Mouse (Mus musculus) ES-E14 (cell line): ENCODE measurements around the gene Itgb5. TPM values are rescaled to one million over a fixed set of nuclear protein-coding genes. Genes with fewer than 3 reads are reported as not detected.

ENCODE experiments used
- DNase-seq: peaks from one replicate; pipeline ENCODE4 v3.0.0-alpha.2; 2013; ENCODE audit warnings: low read depth, low spot score
- H3K27ac ChIP-seq: 2 replicates; pipeline ENCODE4 v1.5.1; 2012; ENCODE audit warnings: low read depth, mild to moderate bottlenecking, low read length, moderate library complexity, mixed read lengths; ENCODE audit not compliant: poor library complexity, insufficient read depth, severe bottlenecking
- H3K36me3 ChIP-seq: 2 replicates; pipeline ENCODE4 v1.6.1; 2012; ENCODE audit warnings: mild to moderate bottlenecking, low read length, moderate library complexity, mixed read lengths; ENCODE audit not compliant: control insufficient read depth, poor library complexity, insufficient read depth, severe bottlenecking
- H3K4me1 ChIP-seq, 2 experiments: fragments of 150-350 bp in 1 of 2; sonication (generic) in 1 of 2; 2 replicates each; pipeline ENCODE4 v1.6.1; 2012; ENCODE audit warnings: low read length in 2 of 2, mild to moderate bottlenecking in 1 of 2, mixed read lengths in 1 of 2; ENCODE audit not compliant: control insufficient read depth in 2 of 2, insufficient read depth in 2 of 2, poor library complexity in 1 of 2
- H3K4me3 ChIP-seq, 2 experiments: fragments of 150-350 bp in 1 of 2; sonication (generic) in 1 of 2; 2 replicates each; pipeline ENCODE4 v1.5.1; 2012; ENCODE audit warnings: low read length in 2 of 2, low read depth in 1 of 2, mild to moderate bottlenecking in 1 of 2, mixed read lengths in 1 of 2; ENCODE audit not compliant: insufficient read depth in 1 of 2, poor library complexity in 1 of 2, severe bottlenecking in 1 of 2
- H3K9ac ChIP-seq: 2 replicates; pipeline ENCODE4 v1.6.1; 2012; ENCODE audit warnings: low read depth, mild to moderate bottlenecking, low read length, mixed read lengths; ENCODE audit not compliant: poor library complexity, insufficient read depth, severe bottlenecking
- H3K9me3 ChIP-seq: fragments of 150-350 bp; sonication (generic); 2 replicates; pipeline ENCODE4 v1.6.1; 2012; ENCODE audit warnings: low read depth, mild to moderate bottlenecking, low read length; ENCODE audit not compliant: control insufficient read depth, insufficient read depth
- CHD2 ChIP-seq: IDR thresholded peaks from 2 replicates; pipeline ENCODE4 v1.6.1; 2014; ENCODE audit warnings: mild to moderate bottlenecking, low read depth, low read length, inconsistent platforms
- HCFC1 ChIP-seq: IDR thresholded peaks from 2 replicates; pipeline ENCODE4 v1.6.1; 2012; ENCODE audit warnings: low read length, inconsistent platforms, borderline replicate concordance; ENCODE audit not compliant: insufficient read depth
- MAFK ChIP-seq: IDR thresholded peaks from 2 replicates; pipeline ENCODE4 v1.6.1; 2014; ENCODE audit warnings: mild to moderate bottlenecking, low read depth, low read length, inconsistent platforms; ENCODE audit not compliant: insufficient read depth
- ZC3H11A ChIP-seq: IDR thresholded peaks from 2 replicates; pipeline ENCODE4 v1.6.1; 2012; ENCODE audit warnings: low read depth, mild to moderate bottlenecking, inconsistent platforms, low read length, borderline replicate concordance
- ZNF384 ChIP-seq: IDR thresholded peaks from 2 replicates; pipeline ENCODE4 v1.6.1; 2012; ENCODE audit warnings: low read depth, low read length, inconsistent platforms
- in situ Hi-C, 2 experiments: fragments of 600-800 bp; cut with MboI; formaldehyde crosslinking; loops; one replicate each; pipeline ENCODE4 v1.15.1; 2025; ENCODE audit warnings: low sequenced_read_pairs in 2 of 2, inconsistent platforms in 1 of 2; ENCODE audit not compliant: unreplicated experiment in 2 of 2
- total RNA-seq: library from RNA; depleted of rRNA; stranded (reverse); fragments of 300-350 nt; gene quantifications from 2 replicates; pipeline ENCODE4 v1.2.3, GENCODE M21; 2012

Gene Itgb5
- total RNA-seq, 1 experiment: 60.6 TPM

DNA sequence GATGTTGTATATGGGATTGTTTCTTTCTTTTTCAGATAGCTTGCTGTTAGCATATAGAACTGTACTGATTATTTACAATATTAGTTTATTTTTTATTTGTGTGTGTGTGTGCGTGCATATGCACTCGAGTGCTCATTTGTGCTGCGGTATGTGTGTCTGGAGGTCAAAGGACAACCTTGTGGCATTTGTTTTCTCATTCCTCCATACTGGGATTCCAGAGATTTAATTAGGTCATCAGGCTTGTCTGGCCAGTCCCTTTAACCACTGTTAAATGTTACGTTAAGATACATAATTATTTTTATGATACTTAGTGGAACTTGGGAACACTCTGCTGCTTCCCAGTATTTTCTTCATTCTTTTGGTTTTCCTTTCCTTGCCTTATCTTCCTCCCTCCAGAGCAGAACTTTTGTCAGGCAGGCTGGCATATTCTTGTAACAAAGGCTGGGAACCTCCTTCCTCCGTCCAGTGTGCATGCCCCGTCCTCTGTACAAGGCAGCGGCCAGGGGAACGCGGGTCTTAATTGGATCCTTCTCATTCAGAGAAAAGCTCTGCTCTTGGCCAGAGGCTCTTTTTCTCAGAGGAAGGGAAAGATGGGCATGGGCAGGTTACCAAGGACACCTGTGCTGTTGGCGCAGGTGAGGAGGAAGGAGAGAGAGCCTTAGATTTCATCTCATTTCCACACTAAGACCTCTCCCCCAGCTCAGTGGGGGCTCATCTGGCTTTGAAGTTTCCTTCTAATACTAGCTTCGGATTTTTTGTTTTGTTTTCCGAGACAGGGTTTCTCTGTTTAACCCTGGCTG is 12.8 kb downstream of the Itgb5 start:
- Histone ChIP-seq H3K9me3 (peaks cover 16% of the 10 kb centered on the region), H3K27ac (no peak overlapping the region), H3K36me3 (peaks cover 6% of the 10 kb centered on the region), H3K9ac (no peak overlapping the region), H3K4me1 (peaks cover 0 to 7% of the 10 kb centered on the region in 2 experiments; a peak in 2 of 4 replicates), H3K4me3 (no peak overlapping the region)
- no peak for TF ChIP-seq HCFC1
- TF ChIP-seq ZC3H11A: no peak
- no peak for TF ChIP-seq CHD2
- no peak for TF ChIP-seq ZNF384
- TF ChIP-seq MAFK: no peak
- in situ Hi-C loops: no loop called here
- no peak for DNase-seq

DNA sequence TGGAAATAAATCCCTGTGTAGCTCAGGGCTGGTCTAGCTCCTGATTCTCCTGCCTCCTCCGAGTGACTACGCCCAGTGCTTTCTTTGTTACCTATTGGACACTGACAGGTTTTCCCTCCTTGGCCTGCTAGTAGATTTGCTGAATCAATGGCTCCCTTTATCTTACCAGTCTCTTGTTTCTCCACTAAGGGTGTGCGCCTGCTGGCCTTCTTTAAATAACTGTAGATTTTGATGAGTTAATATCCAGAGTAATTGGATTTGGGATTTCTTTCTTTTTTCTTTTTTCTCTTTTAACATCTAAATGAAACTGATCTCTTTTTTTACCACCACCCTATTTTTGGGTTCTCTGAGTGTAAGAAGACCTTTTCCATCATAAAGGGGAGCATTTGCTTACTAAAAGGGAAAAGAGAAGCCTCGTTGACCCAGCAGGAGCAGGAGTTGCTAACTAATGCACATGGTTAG is 14.7 kb downstream of the Itgb5 start:
- H3K4me1 ChIP-seq: peaks cover 0 to 6% of the 10 kb centered on the region in 2 experiments; a peak in 2 of 4 replicates
- H3K27ac ChIP-seq: peak overlapping the region; percentile 96
- peaks cover 16% of the 10 kb centered on the region for H3K9me3 ChIP-seq
- in situ Hi-C loops: no loop called here
- DNase-seq: peak; percentile 68
- H3K9ac ChIP-seq: no peak overlapping the region
- H3K4me3 ChIP-seq: no peak overlapping the region
- H3K36me3 ChIP-seq: peaks cover 6% of the 10 kb centered on the region
- TF ChIP-seq MAFK: peak; percentile 40; the same call in 1 of the 2 replicates
- TF ChIP-seq CHD2: 0 out of 2 replicates have a peak, but pooled peaks have one; percentile 34
- peak; percentile 61; the same call in 1 of the 2 replicates for TF ChIP-seq ZNF384
- TF ChIP-seq ZC3H11A: no peak

DNA sequence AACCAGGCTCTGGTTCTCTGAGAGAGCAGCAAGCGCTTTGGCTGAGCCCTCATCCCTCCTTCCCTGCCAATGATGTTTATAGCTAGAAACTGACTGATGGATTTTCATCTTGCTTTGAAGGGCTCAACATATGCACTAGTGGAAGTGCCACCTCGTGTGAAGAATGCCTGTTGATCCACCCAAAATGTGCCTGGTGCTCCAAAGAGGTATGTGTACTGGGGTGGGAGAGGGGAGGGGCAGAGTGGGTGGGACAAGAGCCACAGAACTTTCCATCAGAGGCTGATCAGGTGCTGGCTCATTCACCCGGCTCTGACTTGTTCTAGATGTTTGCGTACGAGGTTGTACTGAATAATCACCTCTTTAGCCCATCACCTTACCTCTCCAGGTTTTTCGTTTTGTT is 15.4 kb downstream of the Itgb5 start:
- Histone ChIP-seq H3K9ac (no peak overlapping the region), H3K9me3 (peaks cover 16% of the 10 kb centered on the region), H3K4me3 (no peak overlapping the region), H3K27ac (peak overlapping the region; percentile 89), H3K4me1 (peaks cover 0 to 6% of the 10 kb centered on the region in 2 experiments; a peak in 2 of 4 replicates), H3K36me3 (peaks cover 6% of the 10 kb centered on the region)
- in situ Hi-C loops: no loop called here
- DNase-seq: no peak
- TF ChIP-seq ZNF384 (no peak), HCFC1 (no peak), ZC3H11A (no peak), CHD2 (no peak), MAFK (no peak)

DNA sequence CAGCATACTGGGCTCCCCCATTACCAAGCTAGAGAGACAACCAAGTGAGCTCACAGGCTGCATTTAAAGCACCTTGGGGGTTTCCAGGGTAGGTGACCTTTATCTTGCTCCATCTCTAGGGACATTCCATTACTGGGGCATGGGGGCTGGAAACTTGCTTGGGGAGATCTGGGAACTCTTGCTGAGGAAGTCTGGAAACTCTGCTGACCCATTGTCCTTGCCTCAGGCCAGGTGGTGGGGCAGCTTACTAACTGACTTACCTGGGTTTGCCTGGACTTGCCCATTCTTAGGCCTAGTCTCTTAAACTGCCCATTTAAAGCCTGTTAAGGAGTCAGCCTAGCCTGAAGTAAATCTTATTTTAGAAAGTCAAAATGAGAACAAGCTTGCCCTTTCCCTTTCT is 23.8 kb downstream of the Itgb5 start:
- no peak overlapping the region for H3K9ac ChIP-seq
- no peak overlapping the region for H3K4me3 ChIP-seq
- in situ Hi-C loops: no loop called here
- H3K9me3 ChIP-seq: peaks cover 5% of the 10 kb centered on the region; the same call in 1 of the 2 replicates
- TF ChIP-seq CHD2: no peak
- TF ChIP-seq MAFK: no peak
- TF ChIP-seq ZC3H11A: no peak
- TF ChIP-seq HCFC1: no peak
- H3K36me3 ChIP-seq: peaks cover 3% of the 10 kb centered on the region; the same call in 1 of the 2 replicates
- no peak for DNase-seq
- H3K27ac ChIP-seq: no peak overlapping the region
- peaks cover 0 to 4% of the 10 kb centered on the region in 2 experiments; a peak in 1 of 4 replicates for H3K4me1 ChIP-seq

DNA sequence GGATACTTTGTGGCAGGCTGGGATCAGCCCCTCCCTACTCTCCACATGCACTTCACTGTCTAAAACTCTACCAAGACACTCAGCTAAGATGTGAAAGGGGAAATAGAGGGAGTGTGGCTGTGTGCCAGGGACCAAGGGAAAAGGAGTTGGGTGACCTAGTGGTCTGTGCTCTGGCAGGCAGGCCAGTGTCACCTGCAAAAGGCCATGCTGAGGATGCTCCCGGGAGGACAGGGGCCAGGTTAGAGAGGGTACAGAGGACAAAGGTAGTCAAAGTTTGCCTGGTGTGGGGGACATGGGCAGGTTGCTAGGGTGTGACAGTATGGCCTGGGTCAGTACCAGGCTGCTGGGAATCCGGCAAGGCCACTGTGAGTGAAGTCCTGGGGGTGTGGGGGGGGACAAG is 29.3 kb downstream of the Itgb5 start:
- DNase-seq: no peak
- H3K4me3 ChIP-seq: no peak overlapping the region
- H3K9ac ChIP-seq: no peak overlapping the region
- no peaks in the 10 kb centered on the region for H3K9me3 ChIP-seq
- TF ChIP-seq MAFK (no peak), ZC3H11A (no peak), ZNF384 (no peak), HCFC1 (no peak), CHD2 (no peak)
- H3K4me1 ChIP-seq: peaks cover 0 to 7% of the 10 kb centered on the region in 2 experiments; a peak in 1 of 4 replicates
- no peak overlapping the region for H3K27ac ChIP-seq
- H3K36me3 ChIP-seq: no peaks in the 10 kb centered on the region
- in situ Hi-C loops: no loop called here
